Mouse (Mus musculus) erythroblast, embryonic 14.5 days (primary cell): ENCODE results near the gene Tdo2.

Source experiments
- GATA1 ChIP-seq: IDR thresholded peaks from 2 replicates; pipeline ENCODE4 v1.6.1; 2012; ENCODE audit warnings: low read length, inconsistent platforms, mixed read lengths
- TAL1 ChIP-seq: IDR thresholded peaks from 3 replicates; pipeline ENCODE4 v1.6.1; 2012; ENCODE audit warnings: low read length, inconsistent platforms, mixed read lengths

DNA sequence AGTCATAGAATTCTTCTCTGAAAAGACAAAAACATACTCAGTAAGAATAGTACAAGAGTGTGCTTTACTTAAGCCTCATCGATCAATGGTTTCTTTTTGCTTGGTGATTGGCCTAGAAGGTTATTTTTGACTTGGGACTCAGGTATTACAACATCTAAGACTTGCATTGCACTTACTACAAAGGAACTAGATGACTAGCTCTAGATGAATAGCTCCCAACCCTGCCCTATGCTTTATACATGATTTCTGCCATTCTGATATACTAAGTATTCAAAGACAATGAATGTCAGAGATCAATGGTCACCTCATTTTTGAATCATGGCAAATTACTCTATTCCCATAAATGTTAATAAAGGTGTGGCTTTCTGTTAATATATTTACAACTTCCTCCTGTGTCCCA lies 31.0 kb upstream of the Tdo2 start:
- TF ChIP-seq GATA1: no peak
- TF ChIP-seq TAL1: no peak
